Mouse (Mus musculus): ENCODE measurements around the gene 1700069L16Rik. TPM values are rescaled to one million over a fixed set of nuclear protein-coding genes. Genes with fewer than 3 reads are reported as not detected.
A peak's percentile ranks its signal among the peaks of the same experiment; 100 is the strongest.

Gene 1700069L16Rik
- polyA plus RNA-seq, 2 experiments = not detected

- Histone ChIP-seq H3K4me3 (ENCODE audit: insufficient read depth in 1 of 2, low read depth in 2 of 2, low read length in 2 of 2) (no peak overlapping the region), H3K27ac (no peak overlapping the region), H3K9me3 (ENCODE audit: control insufficient read depth, low read length) (no peaks in the 10 kb centered on the region), H3K4me2 (ENCODE audit: low read depth) (no peak overlapping the region), H3K4me1 (replicated peaks; ENCODE audit: control insufficient read depth in 2 of 2, insufficient read depth in 2 of 2, low read length in 1 of 2) (peaks cover 7 to 13% of the 10 kb centered on the region in 2 experiments), H3K27me3 (ENCODE audit: control insufficient read depth, insufficient read depth, low read length) (no peaks in the 10 kb centered on the region), H3K36me3 (replicated peaks; ENCODE audit: control insufficient read depth, insufficient read depth, low read depth) (peaks cover 27% of the 10 kb centered on the region), H3K9ac (replicated peaks) (no peak overlapping the region)
- TF ChIP-seq EP300 (IDR thresholded peaks at IDR 0.05; ENCODE audit: low read depth) (no peak), CTCF (IDR thresholded peaks at IDR 0.05; ENCODE audit: low read depth) (no peak)
- DNase-seq (ENCODE audit: low read depth in 3 of 3, low spot score in 3 of 3) (no peak), ATAC-seq (ENCODE audit: insufficient read depth) (no peak)
- 89% methylated on average over 11 of the region's 11 CpGs for WGBS (ENCODE audit: insufficient replicate concordance)
Observed at GRCm38 (mm10) chr5:113737607-113738237, 13.2 kb upstream of the 1700069L16Rik start.

GRCm38 (mm10) chr5:113736522-113737164 is 12.1 kb upstream of the 1700069L16Rik start:
- 41% methylated on average over 15 of the region's 15 CpGs for WGBS (ENCODE audit: insufficient replicate concordance)
- H3K27ac ChIP-seq = peak overlapping the region; percentile 79; the same call in 1 of the 2 replicates

GRCm38 (mm10) chr5:113736113-113736502 is 11.5 kb upstream of the 1700069L16Rik start:
- H3K4me3 ChIP-seq (ENCODE audit: insufficient read depth in 1 of 2, low read depth in 2 of 2, low read length in 2 of 2) = peak overlapping the region; percentile 77 to 89
- peaks cover 7 to 13% of the 10 kb centered on the region in 2 experiments for H3K4me1 ChIP-seq (replicated peaks; ENCODE audit: control insufficient read depth in 2 of 2, insufficient read depth in 2 of 2, low read length in 1 of 2)
- H3K4me2 ChIP-seq (ENCODE audit: low read depth) = peak overlapping the region; percentile 79
- H3K36me3 ChIP-seq (replicated peaks; ENCODE audit: control insufficient read depth, insufficient read depth, low read depth) = peaks cover 11% of the 10 kb centered on the region
- WGBS (ENCODE audit: insufficient replicate concordance) = 2% methylated on average over 10 of the region's 10 CpGs
- H3K9ac ChIP-seq (replicated peaks) = peak overlapping the region; percentile 69
- ATAC-seq (ENCODE audit: insufficient read depth) (peak; percentile 3; the same call in 1 of the 2 replicates), DNase-seq (ENCODE audit: low read depth in 3 of 3, low spot score in 3 of 3) (peak in 2 of 3 experiments; percentile 17 to 20)
- no peak for TF ChIP-seq CTCF (IDR thresholded peaks at IDR 0.05; ENCODE audit: low read depth)
- no peak for TF ChIP-seq EP300 (IDR thresholded peaks at IDR 0.05; ENCODE audit: low read depth)
- no peaks in the 10 kb centered on the region for H3K9me3 ChIP-seq (ENCODE audit: control insufficient read depth, low read length)
- peak overlapping the region; percentile 79 for H3K27ac ChIP-seq
- H3K27me3 ChIP-seq (ENCODE audit: control insufficient read depth, insufficient read depth, low read length) = no peaks in the 10 kb centered on the region

More at GRCm38 (mm10) chr5:113736522-113737164, 12.1 kb upstream of the 1700069L16Rik start:
- no peaks in the 10 kb centered on the region for H3K9me3 ChIP-seq (ENCODE audit: control insufficient read depth, low read length)
- peaks cover 7 to 13% of the 10 kb centered on the region in 2 experiments for H3K4me1 ChIP-seq (replicated peaks; ENCODE audit: control insufficient read depth in 2 of 2, insufficient read depth in 2 of 2, low read length in 1 of 2)
- ATAC-seq (ENCODE audit: insufficient read depth) (no peak), DNase-seq (ENCODE audit: low read depth in 3 of 3, low spot score in 3 of 3) (no peak)
- TF ChIP-seq EP300 (IDR thresholded peaks at IDR 0.05; ENCODE audit: low read depth) (no peak), CTCF (IDR thresholded peaks at IDR 0.05; ENCODE audit: low read depth) (peak; percentile 38; the same call in 1 of the 2 replicates)
- peak overlapping the region; percentile 79 for H3K4me2 ChIP-seq (ENCODE audit: low read depth)
- H3K27me3 ChIP-seq (ENCODE audit: control insufficient read depth, insufficient read depth, low read length) = no peaks in the 10 kb centered on the region
- peak overlapping the region; percentile 77 to 89 for H3K4me3 ChIP-seq (ENCODE audit: insufficient read depth in 1 of 2, low read depth in 2 of 2, low read length in 2 of 2)
- peak overlapping the region; percentile 69 for H3K9ac ChIP-seq (replicated peaks)
- peaks cover 17% of the 10 kb centered on the region for H3K36me3 ChIP-seq (replicated peaks; ENCODE audit: control insufficient read depth, insufficient read depth, low read depth)

GRCm38 (mm10) chr5:113735345-113736112 is 11.0 kb upstream of the 1700069L16Rik start, which contains the start of gene Ficd:
Gene Ficd (plus strand): TSS chr5:113735803.
- TF ChIP-seq CTCF (IDR thresholded peaks at IDR 0.05; ENCODE audit: low read depth) (no peak), EP300 (IDR thresholded peaks at IDR 0.05; ENCODE audit: low read depth) (no peak)
- Histone ChIP-seq H3K4me3 (ENCODE audit: insufficient read depth in 1 of 2, low read depth in 2 of 2, low read length in 2 of 2) (peak within 1 kb of the TSS; percentile 77 to 89), H3K36me3 (replicated peaks; ENCODE audit: control insufficient read depth, insufficient read depth, low read depth) (peaks cover 8% of the 10 kb centered on the region), H3K4me2 (ENCODE audit: low read depth) (peak within 1 kb of the TSS; percentile 79), H3K9ac (replicated peaks) (peak within 1 kb of the TSS; percentile 69), H3K9me3 (ENCODE audit: control insufficient read depth, low read length) (no peaks in the 10 kb centered on the region), H3K4me1 (replicated peaks; ENCODE audit: control insufficient read depth in 2 of 2, insufficient read depth in 2 of 2, low read length in 1 of 2) (peaks cover 7 to 13% of the 10 kb centered on the region in 2 experiments), H3K27me3 (ENCODE audit: control insufficient read depth, insufficient read depth, low read length) (no peaks in the 10 kb centered on the region), H3K27ac (peak within 1 kb of the TSS; percentile 79)
- ATAC-seq (ENCODE audit: insufficient read depth) = peak; percentile 97
- DNase-seq (ENCODE audit: low read depth in 3 of 3, low spot score in 3 of 3) = peak; percentile 95 to 96 (median 96)
- 2% methylated on average over 71 of the region's 71 CpGs for WGBS (ENCODE audit: insufficient replicate concordance)
